Mouse (Mus musculus) neural tube, embryonic 15.5 days (tissue): Measurements from ENCODE around the gene Hist1h3a. TPM values are rescaled to one million over a fixed set of nuclear protein-coding genes. Genes with fewer than 3 reads are reported as not detected.
"Not testable (repeated sequence)": the region's sequence is repeated elsewhere in the genome, so short reads cannot be mapped to it uniquely, and the experiment has no call there.

Source experiments
- ATAC-seq: fragments of 200-750 bp; cut with Nextera tagmentation; 2 replicates; pipeline ENCODE4 v1.8.0; 2017; ENCODE audit warnings: mild to moderate bottlenecking, moderate TSS enrichment, moderate library complexity; ENCODE audit not compliant: low FRiP score
- H3K27ac ChIP-seq: fragments of 300-500 bp; sonication (generic); replicated peaks from 2 replicates; pipeline ENCODE4 v1.5.1; 2015; ENCODE audit warnings: mild to moderate bottlenecking, inconsistent platforms
- H3K27me3 ChIP-seq: fragments of 300-500 bp; sonication (generic); replicated peaks from 2 replicates; pipeline ENCODE4 v1.6.1; 2015; ENCODE audit warnings: inconsistent platforms
- H3K36me3 ChIP-seq: fragments of 300-500 bp; sonication (generic); 2 replicates; pipeline ENCODE4 v1.6.1; 2015; ENCODE audit warnings: inconsistent platforms
- H3K4me1 ChIP-seq: fragments of 300-500 bp; sonication (generic); 2 replicates; pipeline ENCODE4 v1.6.1; 2015; ENCODE audit warnings: inconsistent platforms
- H3K4me2 ChIP-seq: fragments of 300-500 bp; sonication (generic); 2 replicates; pipeline ENCODE4 v1.6.1; 2015; ENCODE audit warnings: inconsistent platforms, mild to moderate bottlenecking, moderate library complexity
- H3K4me3 ChIP-seq: fragments of 300-500 bp; sonication (generic); replicated peaks from 2 replicates; pipeline ENCODE4 v1.5.1; 2015; ENCODE audit warnings: mild to moderate bottlenecking, inconsistent platforms
- H3K9ac ChIP-seq: fragments of 300-500 bp; sonication (generic); replicated peaks from 2 replicates; pipeline ENCODE4 v1.6.1; 2015; ENCODE audit warnings: mild to moderate bottlenecking, inconsistent platforms
- H3K9me3 ChIP-seq: fragments of 300-500 bp; sonication (generic); replicated peaks from 2 replicates; pipeline ENCODE4 v1.6.1; 2016; ENCODE audit warnings: inconsistent platforms
- WGBS: fragments of 180-500 bp; shearing (Covaris S2); methylation state at CpG from one replicate; pipeline ENCODE4 v1.1.7; 2015; ENCODE audit warnings: mixed read lengths; 5-methylcytosine and 5-hydroxymethylcytosine counted together
- polyA plus RNA-seq: library from polyadenylated mRNA; unstranded; fragments of >200 nt; fragmentation: Nextera tagmentation; extraction: Ambion mirVana; gene quantifications from 2 replicates; pipeline ENCODE4 v1.2.1, GENCODE M21; 2015

The Hist1h3a gene
- polyA plus RNA-seq, 1 experiment from 2014 or later = 1.4 TPM

DNA sequence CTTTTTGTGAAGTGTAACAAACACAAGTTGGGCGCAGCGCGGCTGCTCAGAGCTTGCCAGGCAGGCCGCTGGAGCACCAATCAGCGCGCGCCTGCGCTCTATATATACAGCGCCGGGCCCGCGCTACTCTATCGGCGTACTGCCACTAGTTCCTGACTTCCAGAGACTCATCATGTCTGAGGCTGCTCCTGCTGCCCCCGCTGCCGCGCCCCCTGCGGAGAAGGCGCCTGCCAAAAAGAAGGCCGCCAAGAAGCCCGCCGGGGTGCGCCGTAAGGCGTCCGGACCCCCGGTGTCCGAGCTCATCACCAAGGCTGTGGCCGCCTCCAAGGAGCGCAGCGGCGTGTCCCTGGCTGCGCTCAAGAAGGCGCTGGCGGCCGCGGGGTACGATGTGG lies 23.5 kb downstream of the Hist1h3a start, which contains the start of gene Hist1h1c:
TSS of gene Hist1h1c (plus strand) at position 132 of the 392 bp plus-strand sequence.
- peaks cover 19% of the 10 kb centered on the region for H3K4me1 ChIP-seq
- H3K4me2 ChIP-seq = peak within 1 kb of the TSS; percentile 100
- under 1% methylated on average over 38 of the region's 38 CpGs for WGBS
- H3K9me3 ChIP-seq = no peaks in the 10 kb centered on the region
- peak within 1 kb of the TSS; percentile 56 for H3K9ac ChIP-seq
- peak within 1 kb of the TSS; percentile 85 for H3K27ac ChIP-seq
- no peaks in the 10 kb centered on the region for H3K36me3 ChIP-seq
- H3K4me3 ChIP-seq = peak within 1 kb of the TSS; percentile 63
- ATAC-seq = peak; percentile 93
- H3K27me3 ChIP-seq = no peaks in the 10 kb centered on the region

DNA sequence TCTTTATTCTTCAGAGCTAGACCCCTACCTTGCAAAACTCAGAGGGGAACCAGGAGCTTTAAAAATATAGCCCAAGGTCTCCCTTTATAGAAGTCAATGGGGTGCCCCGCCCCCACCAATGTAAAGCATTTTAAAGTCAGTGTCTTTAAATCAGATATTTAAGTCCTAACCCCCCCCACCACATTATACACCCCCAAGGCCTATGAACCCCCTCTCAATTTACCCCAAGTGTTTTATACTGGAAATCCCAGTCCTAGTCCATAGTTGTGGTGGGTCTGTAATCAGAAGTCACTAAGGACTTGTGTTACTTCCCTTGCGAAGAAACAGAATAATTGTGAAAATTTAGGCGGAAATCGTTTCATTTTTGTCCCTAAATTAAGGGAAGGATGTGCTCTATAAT lies 24.1 kb downstream of the Hist1h3a start:
- ATAC-seq = no peak
- Histone ChIP-seq H3K27me3 (no peaks in the 10 kb centered on the region), H3K4me1 (peaks cover 19% of the 10 kb centered on the region), H3K4me3 (peak overlapping the region; percentile 63), H3K9ac (peak overlapping the region; percentile 56; the same call in 1 of the 2 replicates), H3K36me3 (no peaks in the 10 kb centered on the region), H3K4me2 (peak overlapping the region; percentile 100), H3K9me3 (no peaks in the 10 kb centered on the region), H3K27ac (peak overlapping the region; percentile 85; the same call in 1 of the 2 replicates)
- WGBS = 21% methylated on average over 4 of the region's 4 CpGs

- no peak overlapping the region for H3K4me2 ChIP-seq
- WGBS = 72% methylated on average over 5 of the region's 5 CpGs
- H3K36me3 ChIP-seq = no peaks in the 10 kb centered on the region
- no peak overlapping the region for H3K27ac ChIP-seq
- H3K27me3 ChIP-seq = no peaks in the 10 kb centered on the region
- ATAC-seq = no peak
- H3K4me3 ChIP-seq = no peak overlapping the region
- no peaks in the 10 kb centered on the region for H3K9me3 ChIP-seq
- H3K4me1 ChIP-seq = peaks cover 19% of the 10 kb centered on the region
- no peak overlapping the region for H3K9ac ChIP-seq
These were observed 25.1 kb downstream of the Hist1h3a start for GRCm38 (mm10) chr13:23737091-23737490.

DNA sequence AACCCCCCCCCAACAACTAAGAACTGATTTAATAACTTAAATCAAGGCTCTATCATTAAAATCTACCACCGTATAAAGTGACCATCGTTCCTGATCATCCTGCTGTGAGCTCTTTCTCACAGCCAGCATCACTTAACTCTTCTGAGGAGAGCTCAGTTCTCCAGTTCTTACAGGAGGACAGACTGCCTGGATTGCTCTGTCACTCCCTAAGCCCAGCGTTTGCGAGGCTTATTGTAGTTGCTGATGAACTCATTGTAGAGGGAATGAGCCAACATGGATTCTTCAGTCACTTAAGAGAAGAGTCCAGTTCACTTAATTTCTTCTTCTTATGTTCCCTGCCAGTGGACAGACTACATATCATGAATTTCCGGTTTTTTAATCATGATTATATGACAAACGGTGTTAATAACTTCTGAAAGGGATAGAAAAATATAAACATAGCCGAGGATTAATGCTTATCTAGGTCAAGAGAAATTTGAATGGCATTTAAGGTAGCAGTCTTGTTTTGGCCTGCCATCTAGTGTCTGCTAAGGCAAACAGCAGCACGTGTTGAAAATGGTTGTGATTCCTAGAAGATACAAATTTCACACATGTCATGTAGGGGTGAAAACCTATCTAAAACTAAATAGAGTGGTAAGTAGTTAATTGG lies 29.9 kb downstream of the Hist1h3a start:
- Histone ChIP-seq H3K27me3 (no peaks in the 10 kb centered on the region), H3K27ac (no peak overlapping the region), H3K36me3 (no peaks in the 10 kb centered on the region), H3K4me1 (no peaks in the 10 kb centered on the region), H3K4me2 (no peak overlapping the region), H3K9me3 (no peaks in the 10 kb centered on the region), H3K9ac (no peak overlapping the region), H3K4me3 (no peak overlapping the region)
- WGBS = 23% methylated on average over 8 of the region's 8 CpGs
- ATAC-seq = peak; percentile 65

GRCm38 (mm10) chr13:23730479-23730878 lies 31.7 kb downstream of the Hist1h3a start:
- no peaks in the 10 kb centered on the region for H3K9me3 ChIP-seq
- no peak overlapping the region for H3K9ac ChIP-seq
- no peak overlapping the region for H3K4me2 ChIP-seq
- no peaks in the 10 kb centered on the region for H3K27me3 ChIP-seq
- no peak for ATAC-seq
- H3K27ac ChIP-seq = no peak overlapping the region
- no peaks in the 10 kb centered on the region for H3K36me3 ChIP-seq
- H3K4me3 ChIP-seq = no peak overlapping the region
- 36% methylated on average over 8 of the region's 8 CpGs for WGBS
- no peaks in the 10 kb centered on the region for H3K4me1 ChIP-seq

GRCm38 (mm10) chr13:23729706-23730105 lies 32.5 kb downstream of the Hist1h3a start:
- 89% methylated on average over 5 of the region's 5 CpGs for WGBS
- H3K4me2 ChIP-seq = no peak overlapping the region
- H3K27me3 ChIP-seq = no peaks in the 10 kb centered on the region
- no peaks in the 10 kb centered on the region for H3K4me1 ChIP-seq
- H3K9me3 ChIP-seq = no peaks in the 10 kb centered on the region
- H3K27ac ChIP-seq = no peak overlapping the region
- no peaks in the 10 kb centered on the region for H3K36me3 ChIP-seq
- no peak overlapping the region for H3K4me3 ChIP-seq
- no peak overlapping the region for H3K9ac ChIP-seq
- ATAC-seq = no peak

- no peak for ATAC-seq
- H3K36me3 ChIP-seq = no peaks in the 10 kb centered on the region
- 92% methylated on average over 9 of the region's 9 CpGs for WGBS
These were observed 33.0 kb downstream of the Hist1h3a start for GRCm38 (mm10) chr13:23729192-23729525.

DNA sequence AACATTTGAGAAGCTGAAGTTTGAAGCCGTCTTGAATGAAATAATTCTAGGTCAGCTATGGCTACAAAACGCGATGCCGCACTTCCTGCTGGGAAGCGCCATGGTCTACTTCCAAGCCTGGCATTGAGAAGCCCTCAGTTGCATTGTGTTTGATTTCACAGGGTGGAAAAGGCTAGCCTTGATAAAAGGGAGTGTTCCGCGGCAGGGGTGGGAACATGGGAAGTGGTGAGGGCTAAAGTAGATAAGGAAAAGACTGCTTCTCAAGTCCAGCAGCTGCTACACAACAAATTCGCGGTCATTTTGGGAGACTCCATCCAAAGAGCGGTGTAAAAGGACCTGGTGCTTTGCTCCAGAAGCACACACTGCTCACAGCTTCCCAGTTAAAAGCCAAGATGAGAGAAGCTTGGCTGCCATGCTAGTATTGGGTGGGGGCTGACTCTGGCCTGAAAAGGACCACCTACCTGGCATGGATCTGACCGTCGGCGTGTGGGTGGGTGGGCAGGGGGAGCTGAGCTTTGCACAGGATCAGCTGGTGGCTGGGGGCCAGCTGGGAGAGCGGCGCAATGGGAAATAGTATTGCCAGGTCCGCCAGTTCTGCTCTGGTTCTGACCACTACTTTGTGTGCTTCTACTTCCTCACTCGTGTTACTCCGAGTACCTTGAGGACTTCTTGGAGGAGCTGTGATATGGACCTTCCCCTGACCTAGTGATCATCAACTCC lies 33.6 kb downstream of the Hist1h3a start:
- no peak overlapping the region for H3K27ac ChIP-seq
- no peaks in the 10 kb centered on the region for H3K4me1 ChIP-seq
- no peaks in the 10 kb centered on the region for H3K9me3 ChIP-seq
- H3K27me3 ChIP-seq = no peaks in the 10 kb centered on the region
- H3K9ac ChIP-seq = no peak overlapping the region
- H3K4me3 ChIP-seq = no peak overlapping the region
- WGBS = 90% methylated on average over 18 of the region's 18 CpGs
- H3K4me2 ChIP-seq = no peak overlapping the region
- no peak for ATAC-seq
- no peaks in the 10 kb centered on the region for H3K36me3 ChIP-seq

More at GRCm38 (mm10) chr13:23729192-23729525, 33.0 kb downstream of the Hist1h3a start:
- no peak overlapping the region for H3K4me3 ChIP-seq
- no peak overlapping the region for H3K27ac ChIP-seq
- H3K27me3 ChIP-seq = no peaks in the 10 kb centered on the region
- H3K4me2 ChIP-seq = no peak overlapping the region
- H3K4me1 ChIP-seq = no peaks in the 10 kb centered on the region
- H3K9me3 ChIP-seq = no peaks in the 10 kb centered on the region
- no peak overlapping the region for H3K9ac ChIP-seq

GRCm38 (mm10) chr13:23725213-23725612 lies 37.0 kb downstream of the Hist1h3a start:
- Histone ChIP-seq H3K27ac (no peak overlapping the region), H3K36me3 (no peaks in the 10 kb centered on the region), H3K4me2 (no peak overlapping the region), H3K4me3 (no peak overlapping the region), H3K4me1 (no peaks in the 10 kb centered on the region), H3K9me3 (no peaks in the 10 kb centered on the region), H3K9ac (no peak overlapping the region), H3K27me3 (no peaks in the 10 kb centered on the region)
- WGBS = 0% methylated on average over 1 of the region's 1 CpGs
- ATAC-seq = no peak

- Histone ChIP-seq H3K27me3 (no peaks in the 10 kb centered on the region), H3K9ac (no peak overlapping the region), H3K27ac (no peak overlapping the region), H3K4me2 (no peak overlapping the region), H3K4me3 (no peak overlapping the region), H3K36me3 (no peaks in the 10 kb centered on the region), H3K9me3 (no peaks in the 10 kb centered on the region), H3K4me1 (no peaks in the 10 kb centered on the region)
- 98% methylated on average over 4 of the region's 4 CpGs for WGBS
- no peak for ATAC-seq
These were observed 37.9 kb downstream of the Hist1h3a start for GRCm38 (mm10) chr13:23724239-23724638.

- H3K36me3 ChIP-seq, ATAC-seq, H3K27ac ChIP-seq, H3K9ac ChIP-seq, H3K4me2 ChIP-seq, H3K4me1 ChIP-seq, H3K4me3 ChIP-seq, H3K9me3 ChIP-seq, H3K27me3 ChIP-seq: not testable (repeated sequence)
- 19% methylated on average over 2 of the region's 2 CpGs for WGBS
These were observed 44.5 kb downstream of the Hist1h3a start for GRCm38 (mm10) chr13:23717593-23718245.

DNA sequence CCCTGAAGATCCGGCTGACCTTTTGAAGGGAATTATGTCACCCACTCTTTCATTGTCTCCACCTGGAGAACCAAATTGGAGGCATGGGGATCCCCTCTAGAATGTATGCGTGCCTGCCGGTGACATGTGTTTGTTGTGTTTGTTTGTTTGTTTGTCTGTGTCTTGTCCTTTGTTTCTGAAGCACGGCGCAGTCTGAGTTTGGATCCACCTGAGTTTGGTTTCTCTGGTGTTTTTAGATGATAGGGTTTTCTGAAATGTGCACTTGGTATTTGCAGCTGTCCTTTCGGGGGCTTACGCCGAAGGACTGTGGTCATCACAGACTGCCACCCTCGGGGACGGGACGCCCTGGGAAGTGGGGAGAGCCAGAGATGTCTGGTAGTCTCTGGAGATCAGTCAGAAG lies 45.0 kb downstream of the Hist1h3a start:
- no peak for ATAC-seq
- Histone ChIP-seq H3K4me2 (no peak overlapping the region), H3K27me3 (no peaks in the 10 kb centered on the region), H3K9ac (no peak overlapping the region), H3K9me3 (no peaks in the 10 kb centered on the region), H3K27ac (no peak overlapping the region), H3K4me1 (no peaks in the 10 kb centered on the region), H3K36me3 (no peaks in the 10 kb centered on the region), H3K4me3 (no peak overlapping the region)
- WGBS = 61% methylated on average over 11 of the region's 11 CpGs
